Mouse (Mus musculus) spleen, adult 2 months (tissue): ENCODE measurements around the gene Dhdds. TPM values are rescaled to one million over a fixed set of nuclear protein-coding genes. Genes with fewer than 3 reads are reported as not detected.
A peak's percentile ranks its signal among the peaks of the same experiment; 100 is the strongest.

ENCODE experiments used
- DNase-seq, 2 experiments: peaks; one replicate each; pipeline versions ENCODE4 v3.0.0 to v3.0.0-alpha.2; 2012 to 2021; ENCODE audit warnings: low spot score in 2 of 2, low read depth in 1 of 2
- H3K27ac ChIP-seq: fragments of 200-500 bp; 2 replicates; pipeline ENCODE4 v1.5.1; 2012; ENCODE audit warnings: low read length, inconsistent platforms; ENCODE audit not compliant: insufficient read depth
- H3K27me3 ChIP-seq: fragments of 200-500 bp; 2 replicates; pipeline ENCODE4 v1.6.1; 2012; ENCODE audit warnings: mild to moderate bottlenecking, moderate library complexity, low read length, inconsistent platforms; ENCODE audit not compliant: control insufficient read depth, insufficient read depth
- H3K36me3 ChIP-seq: fragments of 200-500 bp; 2 replicates; pipeline ENCODE4 v1.6.1; 2012; ENCODE audit warnings: mild to moderate bottlenecking, low read length, inconsistent platforms; ENCODE audit not compliant: control insufficient read depth, insufficient read depth
- H3K4me1 ChIP-seq: fragments of 200-500 bp; 2 replicates; pipeline ENCODE4 v1.6.1; 2011; ENCODE audit warnings: inconsistent platforms; ENCODE audit not compliant: control insufficient read depth, insufficient read depth, insufficient read length
- H3K4me3 ChIP-seq: fragments of 200-500 bp; 2 replicates; pipeline ENCODE4 v1.5.1; 2011; ENCODE audit warnings: mild to moderate bottlenecking, inconsistent platforms; ENCODE audit not compliant: insufficient read depth, insufficient read length; ENCODE audit errors: extremely low read depth
- CTCF ChIP-seq: fragments of 200-500 bp; IDR thresholded peaks from 2 replicates; pipeline ENCODE4 v1.5.1; 2011; ENCODE audit warnings: mild to moderate bottlenecking, inconsistent platforms; ENCODE audit not compliant: insufficient read depth, insufficient read length, insufficient replicate concordance; ENCODE audit errors: extremely low read depth
- POLR2A ChIP-seq: fragments of 200-500 bp; IDR thresholded peaks from 2 replicates; pipeline ENCODE4 v1.6.1; 2011; ENCODE audit warnings: low read depth, low read length, inconsistent platforms
- WGBS: fragments of 180-500 bp; shearing (Covaris S2); methylation state at CpG from one replicate; pipeline ENCODE4 v1.1.7; 2018; 5-methylcytosine and 5-hydroxymethylcytosine counted together
- polyA plus RNA-seq: library from polyadenylated mRNA; depleted of rRNA; stranded (reverse); fragments of >200 nt; gene quantifications from 2 replicates; pipeline ENCODE4 v1.2.3, GENCODE M21; 2012; rRNA removed

The Dhdds gene
- polyA plus RNA-seq, result 13.0 and 14.1 TPM in 2 replicates

DNA sequence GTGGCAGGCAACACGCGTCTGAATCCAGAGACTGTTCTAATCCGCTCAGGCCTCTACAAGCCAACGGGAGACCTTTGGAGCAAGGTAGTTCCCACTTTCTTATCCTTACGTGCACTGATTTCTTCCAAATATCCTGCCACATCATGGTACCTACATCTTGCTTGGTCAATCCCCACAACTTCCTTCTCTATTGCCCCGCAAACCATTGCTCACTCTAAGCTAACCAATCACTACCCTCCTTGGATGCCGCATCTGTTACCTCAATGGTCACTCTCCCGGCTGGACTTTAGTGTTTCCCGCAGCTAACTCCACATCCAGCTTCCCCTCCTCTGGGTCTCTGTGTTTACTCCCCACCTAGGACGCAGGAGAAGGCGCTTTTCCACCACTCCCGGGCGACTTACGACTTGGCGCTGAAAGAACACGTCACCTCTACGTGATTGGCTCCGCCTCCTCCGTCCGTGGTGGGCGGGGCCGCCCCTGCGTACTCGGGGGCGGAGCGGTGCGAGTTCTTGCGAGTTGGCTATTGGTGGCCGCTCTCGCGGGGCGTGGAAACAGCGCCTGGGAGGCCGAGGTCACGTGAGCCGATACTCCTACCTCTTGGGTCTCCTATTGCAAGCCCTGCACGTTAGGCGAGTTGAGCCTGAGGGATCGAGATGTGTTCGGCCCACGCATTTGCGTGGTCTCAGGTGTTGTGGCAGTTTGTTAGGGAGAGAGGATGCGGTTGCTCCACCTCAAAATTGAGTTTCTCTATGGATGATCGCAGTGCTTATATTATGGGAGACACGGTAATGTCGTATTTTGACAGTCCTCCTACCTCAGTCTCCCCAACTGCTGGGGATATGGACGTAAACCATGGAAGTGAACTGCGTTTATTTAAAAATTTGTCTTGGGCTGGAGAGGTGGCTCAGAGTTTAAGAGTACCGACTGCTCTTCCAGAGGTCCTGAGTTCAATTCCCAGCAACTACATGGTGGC is at the start of gene Dhdds:
Gene Dhdds (minus strand): TSS at position 453 of the 973 bp plus-strand sequence.
- 0 out of 2 replicates have a peak, but pooled peaks cover 2% of the 10 kb centered on the region for H3K36me3 ChIP-seq
- TF ChIP-seq CTCF, result no peak
- peak; percentile 43 for TF ChIP-seq POLR2A
- peak; percentile 92 to 93 for DNase-seq
- H3K4me3 ChIP-seq, result peak within 1 kb of the TSS; percentile 89
- WGBS, result 1% methylated on average over 49 of the region's 49 CpGs
- no peaks in the 10 kb centered on the region for H3K27me3 ChIP-seq
- H3K27ac ChIP-seq, result peak within 1 kb of the TSS; percentile 55; the same call in 1 of the 2 replicates
- no peaks in the 10 kb centered on the region for H3K4me1 ChIP-seq

- Histone ChIP-seq H3K27ac (no peak overlapping the region), H3K36me3 (no peaks in the 10 kb centered on the region), H3K27me3 (no peaks in the 10 kb centered on the region), H3K4me3 (no peak overlapping the region), H3K4me1 (no peaks in the 10 kb centered on the region)
- WGBS, result 57% methylated on average over 5 of the region's 5 CpGs
- TF ChIP-seq CTCF (no peak), POLR2A (no peak)
- DNase-seq, result no peak
Observed at GRCm38 (mm10) chr4:134047648-134048047, 46.9 kb upstream of the Dhdds start.

DNA sequence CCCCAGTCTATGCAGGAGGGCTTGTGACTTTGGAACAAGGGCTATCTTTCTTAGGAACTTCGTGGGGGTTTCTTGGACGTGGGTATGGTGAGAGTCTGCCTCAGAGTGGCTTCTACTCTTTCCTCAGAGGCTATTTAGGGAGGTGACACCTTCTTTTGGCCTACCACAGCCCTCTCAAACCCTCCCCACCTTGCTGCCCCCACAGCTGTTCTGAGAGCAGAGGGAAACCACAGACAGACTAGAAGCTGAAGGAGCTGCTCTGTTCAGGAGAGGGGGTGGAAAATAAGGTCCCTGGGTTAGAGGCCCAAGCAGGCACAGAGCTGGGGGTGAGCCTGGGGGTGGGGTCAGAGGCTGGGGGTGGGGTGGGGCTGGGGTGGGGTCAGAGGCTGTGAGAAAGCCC is 42.3 kb upstream of the Dhdds start:
- DNase-seq, result no peak
- Histone ChIP-seq H3K4me1 (peaks cover 2% of the 10 kb centered on the region; the same call in 1 of the 2 replicates), H3K27ac (no peak overlapping the region), H3K36me3 (no peaks in the 10 kb centered on the region), H3K4me3 (no peak overlapping the region), H3K27me3 (no peaks in the 10 kb centered on the region)
- no peak for TF ChIP-seq POLR2A
- no peak for TF ChIP-seq CTCF
- 5% methylated on average over 2 of the region's 2 CpGs for WGBS

GRCm38 (mm10) chr4:134041317-134042123 is 40.8 kb upstream of the Dhdds start:
- Histone ChIP-seq H3K4me1 (peaks cover 2% of the 10 kb centered on the region; the same call in 1 of the 2 replicates), H3K27ac (peak overlapping the region; percentile 5; the same call in 1 of the 2 replicates), H3K27me3 (no peaks in the 10 kb centered on the region), H3K4me3 (no peak overlapping the region), H3K36me3 (no peaks in the 10 kb centered on the region)
- 17% methylated on average over 9 of the region's 9 CpGs for WGBS
- no peak for DNase-seq
- TF ChIP-seq CTCF, result no peak
- no peak for TF ChIP-seq POLR2A

DNA sequence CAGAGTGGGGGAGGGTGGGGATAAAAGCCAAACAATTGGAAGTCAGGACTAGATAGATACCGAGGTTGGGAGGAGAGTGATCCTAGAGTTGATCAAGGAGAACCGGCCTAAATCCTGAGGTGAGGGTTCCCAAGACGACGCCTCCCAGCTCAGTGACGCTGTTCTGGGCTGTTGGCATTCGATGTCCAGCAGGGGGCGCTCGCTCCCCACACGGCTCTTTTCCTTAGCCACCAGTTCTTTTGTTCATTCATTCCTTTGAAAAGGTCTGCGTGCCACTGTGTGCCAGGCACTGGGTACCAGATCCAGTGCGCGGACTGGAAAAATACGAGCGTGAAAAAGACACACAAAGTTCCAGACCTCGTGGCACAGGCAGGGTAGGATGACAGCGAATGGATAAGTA is 35.2 kb upstream of the Dhdds start:
- peak in 1 of 2 experiments; percentile 70 for DNase-seq
- Histone ChIP-seq H3K27ac (no peak overlapping the region), H3K4me1 (no peaks in the 10 kb centered on the region), H3K27me3 (no peaks in the 10 kb centered on the region), H3K4me3 (no peak overlapping the region), H3K36me3 (no peaks in the 10 kb centered on the region)
- TF ChIP-seq CTCF (peak; percentile 97), POLR2A (no peak)
- WGBS, result 6% methylated on average over 16 of the region's 16 CpGs

GRCm38 (mm10) chr4:134025802-134026201 is 25.1 kb upstream of the Dhdds start:
- no peak for DNase-seq
- H3K4me1 ChIP-seq, result no peaks in the 10 kb centered on the region
- H3K4me3 ChIP-seq, result no peak overlapping the region
- WGBS, result 84% methylated on average over 9 of the region's 9 CpGs
- no peak overlapping the region for H3K27ac ChIP-seq
- H3K36me3 ChIP-seq, result no peaks in the 10 kb centered on the region
- TF ChIP-seq CTCF (no peak), POLR2A (no peak)
- H3K27me3 ChIP-seq, result no peaks in the 10 kb centered on the region
